Mouse (Mus musculus) layer of hippocampus, postnatal 14 days (tissue): ENCODE measurements around the gene Hoxa10. TPM values are rescaled to one million over a fixed set of nuclear protein-coding genes. Genes with fewer than 3 reads are reported as not detected.

Experiments
- DNase-seq, 2 experiments: peaks; one replicate each; pipeline ENCODE4 v3.0.0; 2021 to 2022; ENCODE audit warnings: low spot score in 2 of 2, mixed read lengths in 1 of 2
- long read RNA-seq, 2 experiments: library from polyadenylated mRNA; stranded (forward); transcript quantifications; one replicate each; pipeline ENCODE4 v2.0.0; 2021
- total RNA-seq, 2 experiments: library from RNA; stranded (reverse); gene quantifications; 2 replicates each; pipeline ENCODE4 v1.2.3; 2021

Hoxa10 gene
- total RNA-seq = not detected
- long read RNA-seq, experiment 1 = 0 reads
- long read RNA-seq, experiment 2 = 0 reads

DNA sequence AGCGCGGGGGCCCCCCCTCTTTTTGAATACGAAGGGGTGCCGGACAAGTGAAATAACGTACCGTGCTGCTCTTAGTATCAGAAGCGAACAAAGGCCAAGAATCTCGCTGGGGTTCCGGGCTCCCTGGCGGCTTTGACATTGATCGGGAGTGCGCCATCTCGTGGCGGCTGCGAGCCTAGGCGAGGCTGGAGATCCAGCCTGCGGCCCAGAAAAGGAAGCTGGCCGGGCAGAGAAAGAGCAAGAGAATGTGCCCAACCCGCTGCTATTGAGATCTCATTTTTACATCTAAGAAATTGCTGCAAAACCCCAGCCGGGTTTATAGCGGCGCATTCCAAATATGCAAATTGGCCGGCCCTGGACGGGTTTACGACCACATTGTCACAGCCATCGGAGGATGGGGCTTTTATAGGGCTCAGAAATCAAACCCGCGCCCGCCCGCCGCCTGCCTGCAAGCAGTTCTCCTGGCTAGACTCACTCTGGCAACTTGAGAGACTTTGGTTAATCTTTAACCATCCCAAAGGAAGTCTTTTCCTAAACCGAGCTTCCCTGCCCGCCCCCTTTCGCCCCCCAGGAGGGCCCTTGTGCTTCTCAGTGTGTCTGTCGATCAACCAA lies at the start of gene Hoxa10:
TSS of gene Hoxa10 (minus strand) at position 466 of the 612 bp plus-strand sequence.
- DNase-seq = peak in 1 of 2 experiments; percentile 60

DNA sequence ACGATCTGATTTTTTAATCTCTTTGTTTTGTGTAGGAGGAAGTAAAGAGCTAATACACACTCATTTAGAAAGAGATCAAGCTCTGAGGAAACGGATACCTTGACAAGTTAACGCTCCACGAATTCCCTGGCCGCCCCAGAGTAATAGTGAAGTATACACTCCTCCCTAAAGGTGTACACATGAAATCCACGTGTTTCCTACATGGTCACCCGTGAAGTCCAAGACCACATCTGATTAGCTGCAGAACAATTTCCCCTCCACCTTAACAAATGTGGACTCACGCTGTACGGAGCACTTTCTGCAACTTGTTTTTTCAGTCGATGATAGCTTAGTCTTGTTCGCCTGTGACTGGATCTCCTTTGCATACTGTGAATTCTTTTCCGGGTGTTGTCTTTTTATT lies 49.5 kb upstream of the Hoxa10 start:
- DNase-seq = no peak

DNA sequence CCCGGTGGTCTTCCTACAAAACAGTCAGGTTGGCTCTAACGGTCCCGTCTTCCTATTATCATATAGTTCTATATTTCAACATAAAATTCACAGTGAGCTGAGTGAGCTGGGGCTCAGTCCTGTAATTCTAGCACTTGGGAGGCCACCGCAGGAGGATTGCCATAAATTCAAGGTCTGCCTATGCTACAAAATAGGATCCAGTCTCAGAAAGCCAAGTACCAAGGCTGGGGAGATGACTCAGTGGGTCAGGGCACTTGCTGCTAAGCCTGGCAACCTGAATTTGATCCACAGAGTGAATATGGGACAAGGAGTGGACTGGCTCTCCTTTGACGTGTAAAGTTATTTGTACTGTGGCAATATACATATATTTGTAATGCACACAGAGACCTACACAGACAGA lies 43.2 kb upstream of the Hoxa10 start:
- no peak for DNase-seq

DNA sequence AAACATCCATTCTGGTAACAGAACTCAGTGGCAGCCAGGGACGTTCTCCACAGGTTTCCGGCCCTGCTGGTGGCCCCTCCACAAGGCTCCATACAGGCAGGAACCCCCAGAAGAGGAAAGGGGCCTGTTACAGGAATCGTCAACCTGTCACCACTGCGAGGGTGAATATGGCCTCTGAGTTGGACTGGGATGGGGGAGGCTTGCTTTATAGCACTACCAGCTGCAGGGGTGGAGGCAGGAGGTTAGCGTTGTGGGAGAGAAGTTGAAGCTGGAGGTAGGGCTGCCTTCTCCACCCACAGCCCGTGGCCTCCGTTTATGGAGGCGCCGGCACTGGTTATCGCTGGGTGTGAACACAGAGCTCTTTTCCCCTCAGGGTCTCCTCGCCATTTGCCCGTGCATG lies 40.4 kb upstream of the Hoxa10 start:
- DNase-seq = no peak

DNA sequence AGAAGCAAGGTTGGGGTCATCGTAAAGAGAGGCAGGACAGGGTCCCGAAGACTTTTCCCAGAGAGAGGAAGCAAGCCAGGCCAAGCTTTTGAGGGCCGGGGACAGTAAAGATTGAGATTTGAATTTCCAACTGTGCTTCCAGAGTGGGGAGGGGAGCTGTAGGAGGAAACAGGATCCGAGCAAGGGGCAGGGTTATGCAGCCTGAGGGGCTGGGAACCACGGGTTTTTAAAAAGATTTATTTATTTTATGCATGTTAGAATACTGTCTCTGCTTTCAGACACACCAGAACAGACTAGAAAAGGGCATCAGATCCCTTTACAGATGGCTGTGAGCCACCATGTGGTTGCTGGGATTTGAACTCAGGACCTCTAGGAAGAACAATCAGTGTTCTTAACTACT lies 36.3 kb upstream of the Hoxa10 start:
- DNase-seq = no peak

DNA sequence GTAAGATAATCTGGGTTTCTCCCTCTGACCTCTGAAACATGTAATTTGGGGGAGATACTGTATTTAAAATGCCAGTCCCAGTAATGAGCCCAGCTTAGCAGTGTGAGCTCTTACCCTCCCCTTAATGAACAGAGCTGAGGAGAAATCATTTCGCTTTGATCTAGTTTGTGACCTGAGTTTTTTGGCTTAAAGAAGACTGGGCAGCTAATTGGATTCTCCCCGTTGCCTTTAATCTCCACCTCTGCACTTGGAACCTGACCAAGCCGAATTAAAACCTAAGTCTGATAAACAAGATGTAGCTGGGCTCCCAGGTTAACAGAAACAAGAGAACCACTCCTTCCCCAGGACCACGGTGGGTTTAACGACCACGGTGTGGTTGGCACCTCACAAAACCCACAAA lies 35.7 kb upstream of the Hoxa10 start:
- DNase-seq = no peak

DNA sequence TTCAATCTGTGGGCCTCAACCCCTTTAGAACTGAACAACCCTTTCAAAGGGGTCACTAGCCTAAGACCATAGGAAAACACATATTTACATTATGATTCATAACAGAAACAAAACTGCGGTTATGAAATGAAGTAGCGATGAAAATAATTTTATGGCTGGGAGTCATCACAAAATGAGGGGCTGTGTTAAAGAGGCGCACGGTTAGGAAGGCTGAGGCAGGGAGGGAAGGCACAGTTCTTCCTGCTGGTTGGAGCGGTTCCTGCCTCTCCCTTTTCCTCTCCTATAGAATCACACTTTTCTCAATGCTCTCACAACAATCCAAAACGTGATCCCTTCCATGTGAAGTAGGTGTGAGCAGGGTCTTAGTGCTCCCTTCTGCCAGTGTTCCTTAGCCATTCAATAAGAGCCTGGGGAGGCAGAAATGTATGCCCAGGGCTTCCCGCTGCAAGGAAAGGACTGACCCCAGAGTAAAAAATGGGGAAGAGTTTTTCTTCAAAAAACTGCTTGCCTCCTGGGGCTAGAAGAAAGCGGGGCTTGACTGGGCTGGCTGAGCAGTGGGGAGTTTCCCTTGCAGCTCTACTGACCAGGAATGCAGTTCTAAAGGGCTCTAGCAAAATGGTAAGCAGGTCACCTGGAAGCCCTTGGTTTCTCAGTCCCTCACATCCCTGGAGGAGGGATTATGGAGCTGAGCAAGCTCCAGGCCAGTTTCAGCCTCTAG lies 35.1 kb upstream of the Hoxa10 start:
- no peak for DNase-seq

DNA sequence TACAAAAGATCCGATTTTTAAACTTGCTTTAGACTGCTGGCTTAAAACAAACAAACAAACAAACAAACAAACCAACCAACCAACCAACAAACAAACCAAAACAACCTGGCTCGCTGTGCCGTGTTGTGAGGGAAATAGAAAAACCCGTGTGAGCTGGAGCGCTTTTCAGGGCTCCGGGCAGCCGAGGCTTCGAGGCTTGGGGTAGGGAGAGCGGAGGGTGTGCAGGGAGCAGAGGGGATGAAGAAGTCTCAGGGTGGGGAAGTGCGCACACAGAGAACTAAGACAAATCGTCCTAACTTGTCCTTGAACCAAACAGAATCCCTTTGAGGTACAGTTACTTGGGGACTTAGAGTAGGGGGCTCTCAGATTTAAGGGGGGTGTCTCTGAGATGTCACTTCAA lies 33.9 kb upstream of the Hoxa10 start:
- DNase-seq = no peak

DNA sequence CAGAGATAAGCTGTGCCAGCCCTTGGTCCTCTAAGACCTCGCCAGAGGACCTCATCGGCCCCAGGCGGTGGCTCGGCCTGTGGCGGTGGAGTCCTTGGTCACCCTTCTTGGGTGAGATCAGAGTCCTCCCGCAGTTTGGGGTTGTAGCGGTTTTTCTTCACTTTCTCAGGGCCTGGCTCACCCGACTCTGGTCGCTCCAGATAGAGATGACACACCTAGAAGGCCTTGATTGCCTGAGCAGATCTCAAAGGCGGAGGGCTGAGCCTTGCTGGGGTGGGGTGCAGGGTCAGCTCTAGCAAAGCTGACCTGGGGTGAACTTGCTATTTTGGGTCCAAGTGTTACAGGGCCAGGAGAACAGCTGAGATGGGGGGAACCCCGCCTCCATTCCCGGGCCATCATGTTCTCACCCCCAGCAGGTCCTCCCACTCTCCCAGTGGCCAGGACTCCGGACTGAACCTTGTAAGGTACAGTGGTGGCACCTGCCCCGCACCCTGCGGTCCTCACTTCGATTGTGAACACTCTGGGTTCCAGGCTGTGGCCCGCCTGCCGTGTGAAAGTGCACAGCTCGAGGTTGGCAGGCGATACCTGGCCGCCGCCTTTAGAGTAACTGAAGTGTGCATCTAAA lies 33.1 kb upstream of the Hoxa10 start:
- DNase-seq = no peak

DNA sequence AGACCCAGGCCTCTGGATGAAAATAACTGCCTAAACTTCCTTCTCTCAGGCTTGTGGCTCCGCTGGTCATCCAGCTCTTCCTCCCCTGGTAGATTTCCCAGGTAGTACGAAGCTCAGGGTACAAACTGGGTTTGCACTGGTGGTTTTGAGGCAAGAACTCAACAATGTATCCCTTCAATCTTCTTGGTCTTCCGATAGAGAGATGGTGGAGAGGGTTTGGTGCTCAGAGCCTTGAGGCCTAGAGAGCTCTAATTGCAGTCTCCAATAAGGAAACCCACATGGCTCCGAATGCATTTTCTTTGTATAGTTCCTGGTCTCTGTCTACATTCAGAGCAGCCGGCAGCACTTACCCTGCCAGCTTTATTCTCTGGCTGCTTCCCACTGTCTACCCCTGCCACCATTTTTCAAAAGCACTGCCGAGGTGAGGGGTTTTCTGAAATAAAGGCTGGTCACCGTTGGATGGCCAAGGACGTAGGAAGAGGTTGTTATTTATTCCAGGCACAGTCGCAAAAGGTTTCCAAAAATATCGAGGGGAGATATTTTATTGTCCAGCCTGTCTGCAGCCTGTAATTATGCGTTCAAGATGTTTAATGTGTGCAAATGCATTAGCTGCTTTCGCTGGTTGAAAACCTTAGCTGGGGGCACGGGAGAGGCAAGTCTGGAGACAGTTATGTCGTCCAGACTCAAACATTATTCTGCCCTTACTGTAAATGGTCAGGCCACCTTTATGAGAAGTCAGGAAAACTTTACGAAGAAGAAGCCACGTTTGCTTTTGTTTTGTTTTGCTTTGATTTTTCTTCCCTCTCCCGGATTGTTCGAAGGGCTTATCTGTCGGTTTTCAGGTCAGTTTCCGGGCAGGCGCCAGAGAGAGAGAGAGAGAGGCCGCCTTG lies 32.4 kb upstream of the Hoxa10 start:
- no peak for DNase-seq

DNA sequence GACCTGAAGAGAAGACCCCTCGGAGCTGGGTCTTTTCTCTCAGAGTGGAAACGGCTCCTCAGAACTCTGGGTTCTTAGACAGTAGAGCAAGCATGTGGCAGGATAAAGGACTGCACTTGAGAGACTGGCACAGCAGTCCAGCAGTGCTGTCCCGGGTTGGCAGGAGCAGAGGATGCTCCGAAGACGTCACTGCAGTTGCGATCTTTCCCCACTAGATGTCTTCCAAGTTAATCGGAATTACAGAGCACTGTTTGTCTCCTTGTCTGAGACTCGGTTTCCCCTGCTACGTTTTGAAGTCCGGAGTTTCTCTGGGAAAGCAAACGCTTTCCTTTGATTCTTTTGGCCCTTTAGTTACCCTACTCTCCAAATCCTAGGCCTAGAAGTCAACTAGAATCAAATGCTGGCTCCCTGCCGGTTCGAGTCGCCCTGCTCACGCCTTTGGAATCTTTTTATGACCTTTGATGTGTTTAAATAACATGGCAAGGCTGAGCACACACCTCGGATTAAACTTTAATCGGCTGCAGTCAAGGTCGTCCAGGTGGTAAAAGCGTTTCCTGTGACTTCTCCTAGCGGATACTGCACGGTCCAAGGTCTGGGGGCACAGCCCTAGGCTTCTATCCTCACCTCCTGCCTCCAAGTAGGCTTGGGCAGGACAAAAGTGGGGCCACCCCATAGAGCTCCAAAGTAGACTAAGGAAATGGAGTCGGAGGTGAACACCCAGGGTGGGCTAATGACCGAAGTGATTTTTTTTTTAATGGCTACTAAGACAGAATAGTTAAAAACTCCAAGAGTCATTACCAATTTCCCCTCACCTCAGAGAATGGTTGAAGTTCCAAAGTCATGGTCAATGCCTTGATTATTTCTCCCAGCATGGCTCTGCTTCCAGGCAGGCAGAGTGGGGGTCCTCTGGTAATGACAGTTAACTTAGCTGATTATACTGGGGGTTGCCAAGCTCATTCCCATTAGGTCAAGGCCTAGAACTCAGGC lies 30.1 kb upstream of the Hoxa10 start:
- peak in 1 of 2 experiments; percentile 47 for DNase-seq

DNA sequence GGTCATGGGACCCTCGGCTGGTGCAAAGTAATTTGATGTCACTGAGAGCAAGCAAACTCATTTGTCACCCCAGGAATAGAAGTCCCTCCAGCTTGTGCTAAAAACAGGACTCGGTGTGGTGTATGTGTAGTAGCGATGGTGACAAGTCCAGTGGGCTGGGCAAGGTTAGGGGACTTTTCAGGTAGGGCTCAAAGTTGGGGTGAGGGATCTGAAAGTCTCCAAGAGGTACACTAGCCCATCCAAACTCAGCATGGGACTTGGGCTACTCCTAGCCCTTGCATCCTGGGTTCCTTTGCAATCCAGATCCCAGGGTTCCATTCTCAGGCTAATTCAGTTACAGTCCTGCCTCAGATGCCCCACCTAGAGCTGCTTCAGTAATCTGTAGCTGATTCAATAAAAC lies 28.1 kb upstream of the Hoxa10 start:
- no peak for DNase-seq

DNA sequence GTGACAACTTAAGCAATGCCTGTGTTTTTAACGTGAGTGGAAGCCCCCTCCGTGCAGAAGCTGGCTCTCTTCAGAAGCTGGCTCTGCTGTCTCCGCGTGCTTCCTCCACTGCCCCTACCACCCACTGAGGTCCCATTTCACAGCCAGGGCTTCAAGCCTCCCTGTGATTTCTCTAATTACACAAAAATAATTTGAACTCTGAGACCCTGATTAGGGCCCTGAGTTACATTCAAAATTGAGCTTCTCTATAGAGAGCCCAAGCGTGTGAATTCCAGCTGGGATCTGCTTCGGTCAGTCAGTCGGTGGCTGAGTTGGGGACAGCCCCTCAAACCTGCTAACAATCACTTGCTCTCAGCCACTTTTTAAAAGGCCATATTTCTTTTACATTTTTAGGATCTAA lies 27.7 kb upstream of the Hoxa10 start:
- no peak for DNase-seq

DNA sequence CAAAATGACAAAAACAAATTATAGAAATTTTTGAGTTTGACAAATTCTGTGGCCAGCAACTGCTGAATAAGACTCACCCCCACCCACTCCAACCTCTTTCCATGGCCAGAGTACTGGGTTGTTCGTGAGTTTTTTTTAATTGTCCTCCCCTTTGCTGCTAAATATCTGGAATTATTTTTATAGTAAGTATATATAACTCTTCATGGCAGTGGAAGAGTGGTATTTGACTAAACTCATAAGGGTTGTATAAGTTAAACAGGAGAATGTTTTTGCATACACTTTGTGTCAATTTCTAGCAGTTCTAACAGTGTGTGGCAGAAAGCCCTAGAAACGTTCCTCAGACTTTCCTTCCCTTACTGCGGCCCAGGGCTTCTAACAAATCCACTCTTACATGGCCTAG lies 27.0 kb upstream of the Hoxa10 start:
- DNase-seq = no peak

DNA sequence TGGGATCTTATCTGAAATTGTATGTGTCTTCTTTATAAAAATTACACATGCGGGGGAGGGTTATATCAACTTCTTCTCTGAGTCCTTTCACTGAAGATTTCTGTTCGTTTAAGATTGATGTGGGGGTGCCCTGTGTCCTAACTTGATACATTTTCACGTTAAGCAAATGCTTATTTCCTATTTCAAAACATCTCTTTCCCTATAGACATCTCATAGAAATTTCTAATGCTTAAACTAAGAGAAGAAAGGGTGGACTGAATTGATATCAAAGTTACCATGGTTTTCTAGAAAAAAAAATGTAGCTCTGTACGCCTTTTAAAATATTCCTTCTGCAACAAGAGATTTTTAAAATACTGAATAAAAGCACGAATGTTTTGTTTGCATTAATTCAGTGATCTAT lies 26.6 kb upstream of the Hoxa10 start:
- DNase-seq = no peak

DNA sequence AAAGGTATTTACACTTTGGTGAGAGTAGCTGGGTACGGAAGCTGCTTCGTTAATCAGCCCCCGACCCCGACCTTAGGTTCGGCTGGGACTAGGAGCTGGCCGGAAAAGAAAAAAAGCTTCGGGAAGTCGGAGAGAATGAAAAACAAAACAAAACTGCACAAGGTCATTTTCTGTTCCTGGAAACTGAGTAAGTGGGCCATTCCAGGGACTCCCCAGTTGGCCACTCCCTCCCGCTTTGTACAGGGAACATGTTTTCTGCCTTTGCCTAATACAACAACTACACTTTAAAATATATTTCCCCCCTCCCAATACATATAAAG lies 26.0 kb upstream of the Hoxa10 start:
- no peak for DNase-seq

DNA sequence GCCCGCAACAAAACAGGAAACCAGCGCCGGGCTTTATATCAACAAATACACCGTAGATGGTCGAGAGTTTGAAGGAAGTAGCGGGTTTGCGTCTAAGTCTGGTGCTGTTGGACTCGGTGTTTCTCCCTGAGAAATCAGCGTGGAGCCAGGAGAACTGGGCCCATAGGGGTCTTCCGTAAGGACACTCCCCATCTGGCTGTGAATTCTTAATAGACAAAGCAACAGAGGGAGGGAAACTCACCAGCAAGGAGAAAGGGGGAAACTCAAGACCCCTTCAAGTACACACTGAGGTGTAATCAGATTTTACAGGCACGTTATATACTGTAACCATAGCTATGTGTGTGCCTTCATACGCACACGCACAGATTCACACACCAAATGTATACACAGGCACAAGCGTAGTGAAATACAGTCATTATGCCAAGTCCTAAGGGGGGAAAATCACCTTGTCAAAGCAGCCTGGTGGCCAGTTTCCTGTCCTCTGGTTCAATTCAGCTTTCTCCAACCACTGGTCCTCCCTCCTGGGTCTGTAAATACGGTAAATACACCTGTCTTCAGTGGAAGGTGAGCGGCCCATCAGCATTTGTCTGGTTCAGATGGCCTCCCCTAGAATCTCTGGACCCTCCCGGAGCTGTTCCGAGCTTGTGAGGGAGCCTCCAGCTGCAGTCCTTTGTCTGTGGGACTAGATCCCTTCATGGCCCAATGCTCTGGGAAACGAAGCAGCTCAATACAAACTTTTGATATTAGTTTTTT lies 25.4 kb upstream of the Hoxa10 start:
- no peak for DNase-seq

DNA sequence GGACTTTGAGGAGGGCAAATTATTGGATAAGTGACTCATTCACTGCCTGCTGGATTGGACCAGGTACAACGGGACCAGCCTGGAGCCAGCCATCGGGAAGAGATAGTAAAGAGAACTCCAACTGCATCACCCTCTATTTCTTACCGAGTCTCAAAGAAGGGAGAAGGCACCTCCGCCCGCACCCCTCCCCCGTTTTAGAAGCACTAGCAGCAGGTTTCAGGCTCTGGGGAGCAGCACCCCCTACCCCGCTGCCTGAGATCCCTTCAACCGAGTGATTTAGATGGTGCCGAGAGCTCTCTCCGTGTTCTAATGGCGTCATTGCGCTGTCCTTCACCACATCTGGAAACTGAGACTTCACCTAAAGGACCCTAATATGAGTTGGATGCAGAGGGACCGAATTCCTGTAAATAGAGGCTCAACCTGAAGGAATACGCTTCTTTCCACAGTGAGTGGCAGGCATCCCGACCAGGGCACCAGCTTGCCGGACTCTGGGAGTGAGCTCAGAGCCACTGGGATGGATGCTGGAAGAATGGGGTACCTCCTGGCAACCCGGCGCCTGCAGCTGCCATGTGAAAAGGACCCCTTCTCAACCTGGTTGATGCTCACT lies 24.8 kb upstream of the Hoxa10 start:
- DNase-seq = no peak

DNA sequence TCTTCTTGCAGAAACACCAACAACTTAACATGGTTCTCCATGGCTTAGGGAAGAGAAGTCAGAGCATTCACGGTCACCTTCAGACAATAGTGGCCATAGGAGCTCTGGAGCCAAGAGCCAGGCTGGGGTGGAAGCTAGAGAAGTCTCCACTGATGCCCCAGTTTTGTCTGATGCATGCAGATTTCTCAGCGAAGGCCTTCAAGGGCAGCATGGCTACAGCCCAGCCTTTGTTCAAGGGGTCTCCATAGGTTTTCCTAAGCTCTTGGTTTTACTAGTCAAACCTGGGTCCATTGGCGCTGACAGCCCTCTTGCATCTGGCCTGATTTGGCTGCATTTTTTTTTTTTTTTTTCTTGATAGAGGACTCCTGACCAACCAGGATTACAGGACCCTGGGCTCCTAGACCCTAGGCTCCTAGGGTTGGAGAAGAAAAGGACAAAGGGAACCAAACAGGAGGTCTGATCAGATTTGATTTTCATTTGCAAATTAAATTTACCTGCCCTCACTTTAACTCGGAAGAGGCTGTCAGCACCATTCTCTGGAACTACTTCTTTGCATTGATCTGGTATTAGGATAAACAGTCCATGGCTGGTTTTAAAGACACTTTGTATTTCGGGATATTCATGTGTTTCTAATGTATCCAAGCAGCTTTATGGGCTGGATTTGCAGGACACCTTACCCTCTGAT lies 23.6 kb upstream of the Hoxa10 start:
- no peak for DNase-seq
